Mouse (Mus musculus): ENCODE measurements around the gene Bicd2.

DNA sequence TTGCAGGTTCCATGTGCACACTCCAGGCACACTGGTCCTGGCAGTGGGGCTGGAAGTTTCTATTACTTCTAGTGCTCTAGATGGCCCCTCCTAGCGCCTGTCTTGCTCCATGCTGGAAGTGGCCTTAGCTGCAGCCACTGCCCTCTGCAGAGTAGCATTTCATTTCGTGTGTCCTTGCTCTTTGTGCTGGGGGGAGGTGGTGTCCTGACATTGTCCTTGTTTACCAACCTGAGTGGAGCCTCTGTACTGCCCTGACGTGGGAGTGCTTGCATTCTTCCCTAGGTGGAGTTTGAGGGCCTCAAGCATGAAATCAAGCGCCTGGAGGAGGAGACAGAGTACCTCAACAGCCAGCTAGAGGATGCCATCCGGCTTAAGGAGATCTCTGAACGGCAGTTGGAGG is 36.2 kb downstream of the Bicd2 start:
- TF ChIP-seq CTCF (IDR thresholded peaks at IDR 0.05; ENCODE audit: borderline replicate concordance, control insufficient read depth, extremely low read depth, insufficient read depth, low read length, poor library complexity) (no peak), POLR2A (IDR thresholded peaks at IDR 0.05; ENCODE audit: control insufficient read depth, extremely low read depth, insufficient read depth, low read length, poor library complexity) (no peak)
